Mouse (Mus musculus) retina, adult 2 months (tissue): ENCODE results near the gene Acap3.

Experiments
- DNase-seq: peaks from one replicate; pipeline ENCODE4 v3.0.0-alpha.2; 2012; ENCODE audit warnings: low read depth, low spot score

The Acap3 gene

GRCm38 (mm10) chr4:155886330-155886729 is 5.3 kb upstream of the Acap3 start:
- DNase-seq: no peak

- DNase-seq: no peak
These were observed 3.9 kb upstream of the Acap3 start for GRCm38 (mm10) chr4:155887674-155888073.

- DNase-seq: no peak
These were observed 3.4 kb upstream of the Acap3 start for GRCm38 (mm10) chr4:155888181-155888580.

GRCm38 (mm10) chr4:155889316-155889715 is 2.3 kb upstream of the Acap3 start:
- DNase-seq: no peak

GRCm38 (mm10) chr4:155891011-155891471 is 581 bp upstream of the Acap3 start:
- DNase-seq: no peak

- peak; percentile 66 for DNase-seq
These were observed 395 bp downstream of the Acap3 start for GRCm38 (mm10) chr4:155892017-155892416.

- DNase-seq: no peak
These were observed 1.0 kb downstream of the Acap3 start for GRCm38 (mm10) chr4:155892438-155893211.

GRCm38 (mm10) chr4:155893212-155893690 is 1.6 kb downstream of the Acap3 start:
- DNase-seq: no peak

GRCm38 (mm10) chr4:155894311-155894881 is 2.8 kb downstream of the Acap3 start:
- DNase-seq: no peak

GRCm38 (mm10) chr4:155895216-155895615 is 3.6 kb downstream of the Acap3 start:
- DNase-seq: peak; percentile 39

- DNase-seq: no peak
These were observed 4.2 kb downstream of the Acap3 start for GRCm38 (mm10) chr4:155895826-155896225.

GRCm38 (mm10) chr4:155896461-155896860 is 4.8 kb downstream of the Acap3 start:
- no peak for DNase-seq

- DNase-seq: no peak
These were observed 6.7 kb downstream of the Acap3 start for GRCm38 (mm10) chr4:155898318-155898717.

- no peak for DNase-seq
These were observed 7.7 kb downstream of the Acap3 start for GRCm38 (mm10) chr4:155899355-155899754.

- no peak for DNase-seq
These were observed 9.6 kb downstream of the Acap3 start for GRCm38 (mm10) chr4:155901205-155901604.

- no peak for DNase-seq
These were observed 11.6 kb downstream of the Acap3 start for GRCm38 (mm10) chr4:155903246-155903645.

GRCm38 (mm10) chr4:155904318-155905102 is 12.9 kb downstream of the Acap3 start:
- no peak for DNase-seq

GRCm38 (mm10) chr4:155905634-155906033 is 14.0 kb downstream of the Acap3 start:
- no peak for DNase-seq

- no peak for DNase-seq
These were observed 14.5 kb downstream of the Acap3 start for GRCm38 (mm10) chr4:155906125-155906524.

- no peak for DNase-seq
These were observed 15.4 kb downstream of the Acap3 start for GRCm38 (mm10) chr4:155907003-155907402.

- DNase-seq: no peak
These were observed 16.7 kb downstream of the Acap3 start for GRCm38 (mm10) chr4:155908281-155908680.

- no peak for DNase-seq
These were observed 17.1 kb downstream of the Acap3 start for GRCm38 (mm10) chr4:155908751-155909150.
